Mouse (Mus musculus) layer of hippocampus, adult 8-10 months (tissue): ENCODE results near the gene Becn1. TPM values are rescaled to one million over a fixed set of nuclear protein-coding genes. Genes with fewer than 3 reads are reported as not detected.

Experiments
- DNase-seq, 2 experiments: peaks; one replicate each; pipeline ENCODE4 v3.0.0; 2022; ENCODE audit warnings: low spot score in 2 of 2
- total RNA-seq, 4 experiments: library from RNA; stranded (reverse); gene quantifications; 2 replicates each; pipeline ENCODE4 v1.2.4; 2022

The Becn1 gene
- total RNA-seq, 4 experiments from 2014 or later = 167 to 224 (median 191) TPM

DNA sequence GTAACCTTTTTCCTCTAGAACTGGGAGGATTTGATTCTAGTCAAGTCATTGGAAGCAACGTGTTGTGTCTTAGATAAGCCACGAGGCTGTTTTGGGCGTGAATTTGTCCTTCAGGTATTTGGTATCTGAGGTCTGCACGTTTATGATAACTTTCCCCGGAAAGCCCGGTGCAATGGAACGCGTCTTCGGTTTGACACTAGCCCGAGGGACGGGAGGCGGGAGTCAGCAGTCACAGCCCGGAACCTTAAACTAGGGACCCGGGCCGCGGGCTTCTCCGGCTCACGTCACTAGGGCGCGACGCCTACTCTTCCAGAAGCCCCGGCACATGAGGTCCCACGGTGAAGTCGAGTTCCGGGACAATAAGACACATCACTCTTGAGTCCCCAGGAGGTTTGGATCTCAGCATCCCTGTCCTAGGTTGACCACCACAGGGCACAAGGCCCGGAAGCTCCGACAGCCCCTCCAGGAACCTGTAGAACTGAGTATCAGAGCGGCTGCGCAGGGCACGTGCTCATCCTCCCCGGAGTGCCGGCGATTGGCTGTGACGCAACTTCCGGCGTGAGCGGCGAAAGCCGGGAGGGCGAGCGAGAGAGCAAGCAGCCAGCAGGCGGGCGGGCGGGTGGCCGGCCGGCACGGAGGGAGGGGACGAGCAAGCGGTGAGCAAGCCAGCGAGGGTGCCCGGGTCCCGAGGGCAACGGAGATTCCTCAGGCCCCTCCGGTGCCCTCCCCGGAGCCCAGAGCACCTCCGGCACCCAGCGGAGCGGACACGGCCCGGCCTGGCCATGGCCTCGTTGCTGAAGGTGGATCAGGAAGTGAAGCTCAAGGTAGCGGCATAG, 13.8 kb upstream of the Becn1 start, which contains the start of gene Psme3:
Psme3 (plus strand) TSS at position 549 of the 836 bp plus-strand sequence.
- peak; percentile 89 to 94 for DNase-seq

DNA sequence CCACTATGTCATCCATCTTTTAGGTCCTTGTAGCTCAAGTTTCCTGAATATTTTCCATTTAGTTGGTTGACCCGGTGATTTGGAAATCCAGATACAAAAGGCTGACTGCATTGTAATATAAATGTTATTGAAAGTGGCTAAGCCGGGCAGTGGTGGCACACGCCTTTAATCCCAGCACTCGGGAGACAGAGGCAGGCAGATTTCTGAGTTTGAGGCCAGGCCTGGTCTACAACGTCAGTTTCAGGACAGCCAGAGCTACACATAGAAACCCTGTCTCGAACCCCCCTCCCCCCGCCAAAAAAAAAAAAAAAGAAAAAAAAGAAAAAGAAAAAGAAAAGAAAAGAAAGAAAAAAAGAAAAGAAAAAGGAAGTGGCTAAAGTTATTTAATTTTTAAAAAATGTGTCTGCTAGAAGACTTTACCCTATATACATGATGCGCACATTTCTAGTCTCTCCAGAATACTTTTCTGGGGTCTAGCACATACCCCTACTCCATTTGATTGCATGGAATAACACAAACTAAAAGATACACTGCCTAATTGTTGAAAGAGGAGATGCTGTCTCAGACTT, 13.1 kb upstream of the Becn1 start:
- DNase-seq = no peak

DNA sequence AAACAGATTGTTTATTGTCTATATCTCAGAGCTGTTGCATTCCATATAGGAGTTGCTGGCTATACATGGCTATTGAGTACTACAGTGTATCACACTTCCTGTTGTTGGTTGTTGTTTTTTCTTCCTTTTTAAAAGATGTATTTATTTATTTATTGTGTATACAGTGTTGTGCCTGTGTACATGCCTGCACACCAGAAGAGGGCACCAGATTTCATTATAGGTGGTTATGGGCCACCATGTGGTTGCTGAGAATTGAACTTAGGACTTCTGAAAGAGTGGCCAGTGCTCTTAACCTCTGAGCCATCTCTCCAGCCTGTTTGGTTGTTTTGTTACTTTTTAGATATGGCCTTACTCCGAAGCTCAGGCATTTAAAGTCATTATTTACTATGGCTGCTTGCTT, 12.5 kb upstream of the Becn1 start:
- DNase-seq = no peak

DNA sequence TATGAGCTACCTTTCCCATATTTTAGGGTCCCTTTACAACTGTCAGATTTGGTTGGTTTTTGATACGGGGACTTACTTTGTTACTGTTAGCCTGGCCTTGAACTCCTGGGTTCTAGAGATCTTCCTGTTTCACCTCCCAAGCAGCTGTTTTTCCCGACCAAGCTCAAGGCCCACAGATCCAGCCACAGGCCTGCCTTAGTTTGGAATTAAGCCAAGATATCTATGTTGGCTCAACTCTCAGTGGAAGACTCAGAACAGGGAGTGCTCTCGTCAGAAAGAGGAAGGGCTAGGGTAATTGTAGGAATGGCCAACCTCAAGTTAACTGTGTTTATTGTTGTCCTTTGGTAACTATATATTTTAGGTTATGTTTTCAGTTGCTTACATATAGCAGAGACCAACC, 10.1 kb upstream of the Becn1 start:
- DNase-seq = no peak

DNA sequence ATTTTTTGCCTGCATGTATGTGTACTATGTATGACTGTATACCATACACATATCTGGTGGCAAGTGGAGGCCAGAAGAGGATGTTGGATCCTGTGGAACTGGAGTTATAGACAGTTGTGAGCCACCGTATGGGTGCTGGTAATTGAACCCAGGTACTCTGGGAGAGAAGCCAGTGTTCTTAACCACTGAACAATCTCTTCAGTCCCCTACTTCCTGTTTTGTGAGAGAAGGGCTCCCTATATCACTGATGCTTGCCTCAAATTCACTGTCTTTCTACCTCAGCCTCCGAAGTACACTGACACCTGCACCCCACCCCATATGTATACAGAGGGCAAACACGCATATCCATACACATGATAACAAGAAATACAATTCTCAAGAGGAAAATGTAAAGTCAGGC, 9.0 kb upstream of the Becn1 start:
- no peak for DNase-seq

DNA sequence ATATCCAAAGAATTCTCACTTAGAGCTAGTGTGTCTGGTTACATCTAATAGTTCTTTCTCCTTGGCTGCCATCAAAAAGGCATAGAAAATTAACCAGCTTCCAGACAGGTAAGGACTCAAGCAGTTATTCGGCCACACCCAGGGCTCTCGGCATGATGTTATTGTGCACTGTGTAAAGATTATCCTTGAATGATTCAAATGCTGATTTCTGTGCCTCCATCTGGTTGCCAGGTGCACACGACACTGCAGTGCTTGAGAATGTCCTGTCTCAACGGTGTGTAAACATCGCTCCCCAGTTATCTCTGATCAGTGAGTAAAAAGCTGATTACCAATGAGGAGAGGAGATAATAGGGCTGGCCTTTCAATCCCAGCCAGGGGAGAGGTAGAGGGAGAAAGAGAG, 5.7 kb upstream of the Becn1 start:
- DNase-seq = no peak

DNA sequence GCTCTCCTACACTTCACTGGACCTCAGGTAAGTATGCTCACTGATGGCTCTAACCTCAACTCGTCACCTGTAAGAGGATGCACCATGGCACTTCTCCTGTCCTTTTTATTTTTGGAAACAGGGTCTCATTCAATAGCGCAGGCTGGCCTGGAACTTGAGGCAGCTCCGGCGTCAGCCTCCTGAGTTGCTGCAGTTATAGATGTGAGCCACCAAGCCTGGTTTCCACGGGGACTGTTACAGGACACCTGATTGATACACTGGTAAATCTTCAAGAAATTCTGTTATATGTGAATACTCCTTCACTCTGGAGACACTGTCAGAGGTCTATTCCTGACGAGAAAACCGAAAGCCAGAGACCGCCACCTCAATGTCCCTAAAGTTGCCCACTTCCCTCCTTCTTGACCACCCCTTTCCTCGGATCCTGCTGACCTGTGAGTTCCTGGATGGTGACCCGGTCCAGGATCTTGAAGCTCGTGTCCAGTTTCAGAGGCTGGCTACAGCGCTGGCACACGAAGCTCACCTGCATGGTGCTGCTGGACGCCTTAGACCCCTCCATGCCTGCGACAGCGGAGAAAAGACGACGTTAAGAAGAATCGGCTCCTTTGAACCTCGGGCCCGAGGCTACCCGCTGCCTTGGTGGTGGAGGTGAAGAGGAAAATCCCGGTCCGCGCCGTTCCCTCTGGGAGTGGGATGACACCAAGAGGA, 635 bp downstream of the Becn1 start:
- DNase-seq = no peak

DNA sequence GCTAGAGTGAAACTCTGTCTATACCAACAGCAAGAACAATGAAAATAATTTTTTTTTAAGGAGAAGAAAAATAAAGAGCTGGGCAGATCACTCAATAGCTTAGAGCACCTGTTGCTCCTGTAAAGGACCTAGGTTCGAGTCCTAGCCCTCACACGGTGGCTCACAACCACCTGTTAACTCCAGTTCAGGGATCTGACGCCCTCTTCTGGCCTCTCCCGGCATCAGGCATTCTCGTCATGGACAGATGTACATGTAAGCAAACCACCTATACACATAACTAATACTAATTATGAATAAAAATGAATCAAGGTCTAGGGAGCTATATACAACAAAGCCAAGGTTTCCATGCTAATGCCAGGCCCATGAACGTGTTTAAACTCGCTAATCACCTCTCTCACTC, 1.2 kb downstream of the Becn1 start:
- no peak for DNase-seq

DNA sequence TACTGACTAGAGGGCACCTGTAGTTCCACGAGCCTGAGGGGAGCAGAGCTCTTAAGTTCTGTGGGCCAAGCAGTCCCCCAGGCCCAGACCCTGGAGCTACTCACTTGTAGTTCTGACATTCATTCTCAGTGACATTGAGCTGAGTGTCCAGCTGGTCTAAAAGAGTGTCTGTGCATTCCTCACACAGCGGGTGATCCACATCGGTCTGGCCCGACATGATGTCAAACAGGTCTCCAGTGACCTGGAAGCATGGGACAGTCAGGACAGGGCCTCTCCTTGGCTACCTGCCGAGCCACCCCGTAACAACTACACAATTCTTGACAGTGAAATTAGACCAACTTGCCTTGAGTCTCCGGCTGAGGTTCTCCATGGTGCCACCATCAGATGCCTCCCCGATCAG, 6.9 kb downstream of the Becn1 start:
- DNase-seq = no peak

DNA sequence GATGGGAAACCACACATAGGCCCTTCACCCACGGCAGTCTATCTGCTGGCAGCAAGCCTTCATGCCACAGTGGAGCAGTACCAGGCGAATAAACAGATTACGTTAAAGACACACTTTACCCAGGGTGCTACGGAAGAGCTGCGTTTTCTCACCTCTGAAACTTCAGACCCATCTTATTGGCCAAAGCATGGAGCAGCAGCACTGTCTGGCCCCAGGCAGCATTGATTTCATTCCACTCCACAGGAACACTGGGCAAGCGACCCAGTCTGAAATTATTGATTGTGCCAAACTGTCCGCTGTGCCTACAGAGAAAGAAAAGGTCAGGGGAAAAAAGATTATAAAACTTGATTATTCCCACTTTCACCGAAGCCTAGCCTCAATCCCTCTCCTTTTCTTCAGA, 10.9 kb downstream of the Becn1 start:
- DNase-seq = no peak

DNA sequence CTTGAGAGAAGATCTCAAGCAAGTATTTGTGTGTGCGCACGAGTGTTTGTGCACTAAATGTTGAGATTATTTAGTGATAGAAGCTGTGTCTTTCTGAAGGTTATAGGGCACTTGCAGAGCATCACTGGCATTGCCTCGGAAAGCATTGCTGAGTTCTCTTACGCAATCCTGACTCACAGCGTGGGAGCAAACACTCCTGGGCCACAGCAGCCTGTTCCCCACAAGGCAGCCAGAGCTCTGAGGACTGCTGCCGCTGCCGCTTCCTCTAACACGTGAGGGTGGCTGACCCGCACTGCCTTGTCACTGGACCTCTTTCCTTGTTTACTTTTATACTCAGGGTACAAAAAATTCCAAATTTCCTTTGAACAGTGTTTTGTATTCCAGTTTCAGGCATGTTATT, 14.8 kb downstream of the Becn1 start:
- peak in 1 of 2 experiments; percentile 28 for DNase-seq

DNA sequence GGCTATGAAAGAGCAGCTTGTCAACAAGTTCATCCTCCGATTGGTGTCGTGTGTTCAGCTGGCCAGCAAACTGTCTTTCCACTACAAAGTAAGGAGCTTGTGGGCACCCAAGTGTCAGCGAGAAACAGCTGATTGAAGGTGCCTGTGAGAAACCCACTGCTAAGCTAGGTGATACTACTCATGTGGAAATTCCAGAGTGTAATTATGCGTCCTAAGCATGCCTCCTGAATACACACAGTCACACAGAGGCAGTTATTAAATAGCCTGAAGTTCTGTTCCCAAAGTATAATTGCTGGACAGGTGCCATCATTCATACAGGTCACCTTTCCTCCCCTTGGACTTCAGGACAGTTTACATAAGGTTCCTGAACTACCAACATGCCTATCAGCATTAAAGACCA, 18.3 kb downstream of the Becn1 start:
- no peak for DNase-seq

DNA sequence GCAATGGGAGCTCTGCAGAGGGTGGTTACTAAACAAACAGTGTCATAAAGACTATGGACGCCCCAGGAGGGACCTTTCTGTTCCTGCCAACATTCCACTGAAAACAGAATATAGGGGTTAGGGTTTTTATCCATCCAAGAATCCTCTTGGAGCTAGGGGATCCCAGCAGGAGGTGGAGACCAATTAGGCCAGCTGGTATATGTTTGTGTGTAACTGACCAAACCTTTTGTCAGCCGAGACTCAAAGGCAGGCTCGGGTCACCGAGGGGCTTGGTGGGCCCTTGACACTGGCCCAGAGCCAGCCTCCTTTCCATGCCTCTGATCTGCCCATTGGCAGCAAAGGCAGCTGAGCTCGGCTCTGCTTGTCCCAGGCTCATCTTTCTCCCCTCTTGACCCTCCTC, 19.2 kb downstream of the Becn1 start:
- DNase-seq = no peak

DNA sequence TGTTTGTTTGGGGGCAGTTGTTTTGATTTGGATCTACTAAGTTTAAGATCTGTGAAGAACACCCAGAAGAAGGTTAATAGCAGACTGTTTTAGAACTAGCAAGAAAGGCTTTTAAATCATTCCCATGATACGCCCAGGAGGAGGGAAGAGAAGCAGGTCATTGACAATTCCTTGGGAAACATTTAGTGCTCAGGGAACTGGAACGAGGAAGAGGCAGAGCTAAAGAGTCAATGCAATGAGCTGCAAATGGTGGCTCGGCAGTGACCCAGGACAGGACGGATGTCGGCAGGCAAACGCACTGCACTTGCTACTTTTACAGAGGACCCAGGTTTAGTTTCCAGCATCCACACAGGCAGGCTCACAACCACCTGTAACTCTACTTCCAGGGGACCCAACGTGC, 21.2 kb downstream of the Becn1 start:
- no peak for DNase-seq

DNA sequence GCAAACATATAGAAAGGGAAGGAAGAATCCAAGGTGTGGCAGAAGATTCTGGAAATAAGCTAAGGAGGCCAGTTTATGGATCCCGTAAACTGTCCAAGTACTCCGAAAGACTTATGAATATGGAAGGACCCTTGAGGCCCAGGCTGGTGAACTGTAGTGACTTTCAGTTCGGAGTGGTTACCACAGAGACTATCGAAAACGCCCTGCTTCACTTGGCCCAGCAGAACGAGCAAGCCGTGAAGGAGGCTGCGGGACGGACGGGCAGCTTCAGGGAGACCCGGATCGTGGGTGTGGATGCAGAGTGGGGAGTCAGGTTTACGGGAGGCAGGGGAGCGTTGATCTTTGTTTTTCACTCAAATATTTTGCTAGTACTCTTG, 22.9 kb downstream of the Becn1 start:
- no peak for DNase-seq

DNA sequence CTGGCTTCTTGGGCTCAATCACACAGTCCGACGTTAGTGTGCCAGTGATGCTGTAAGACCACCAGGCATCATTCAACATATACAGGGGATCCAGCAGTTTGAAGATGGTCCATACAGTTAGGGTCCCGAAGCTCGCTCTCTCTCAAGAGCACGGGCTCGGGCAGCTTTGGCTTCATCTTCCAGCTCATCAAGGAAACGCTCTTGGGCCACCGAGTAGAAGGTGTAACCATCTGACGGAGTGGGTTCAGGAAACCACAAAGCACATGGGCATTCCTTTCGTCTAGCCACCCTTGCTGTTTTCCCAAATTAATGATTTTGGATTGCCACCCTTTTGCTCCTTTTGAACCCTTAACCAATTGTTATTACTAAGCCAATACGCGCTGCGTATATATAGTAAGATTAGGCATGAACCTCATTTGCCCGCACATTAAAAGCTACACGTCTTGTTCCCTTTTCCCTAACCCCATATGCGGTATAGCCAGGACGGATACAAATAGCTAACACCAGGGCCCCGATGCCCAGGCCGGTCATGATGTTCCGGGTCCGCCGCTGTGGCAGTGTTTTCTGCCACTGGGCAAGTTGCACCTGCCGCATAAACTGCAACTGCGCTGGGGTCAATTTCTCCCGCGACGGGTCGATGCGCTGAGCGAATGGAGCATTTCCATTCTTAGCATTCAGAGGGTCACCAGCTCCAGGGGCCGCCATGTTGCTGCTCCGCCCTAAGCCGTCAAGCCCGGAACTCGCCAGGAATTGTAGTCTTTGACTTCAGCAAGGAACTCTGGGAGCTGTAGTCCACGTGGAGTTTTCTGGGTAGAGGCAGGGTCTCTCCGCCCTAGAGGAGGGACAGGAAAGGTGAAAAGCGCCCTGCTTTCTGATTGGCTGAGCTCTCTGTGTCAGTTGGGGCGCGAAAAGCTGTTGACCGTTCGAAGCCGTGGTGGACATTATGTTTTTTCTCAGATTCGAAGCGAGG, 23.6 kb downstream of the Becn1 start, which contains the start of the genes Cntd1 and Coa3:
Cntd1 (plus strand) TSS at position 790 of the 970 bp plus-strand sequence.
Coa3 (minus strand) TSS at position 892 of the 970 bp plus-strand sequence.
- peak; percentile 78 to 82 for DNase-seq

DNA sequence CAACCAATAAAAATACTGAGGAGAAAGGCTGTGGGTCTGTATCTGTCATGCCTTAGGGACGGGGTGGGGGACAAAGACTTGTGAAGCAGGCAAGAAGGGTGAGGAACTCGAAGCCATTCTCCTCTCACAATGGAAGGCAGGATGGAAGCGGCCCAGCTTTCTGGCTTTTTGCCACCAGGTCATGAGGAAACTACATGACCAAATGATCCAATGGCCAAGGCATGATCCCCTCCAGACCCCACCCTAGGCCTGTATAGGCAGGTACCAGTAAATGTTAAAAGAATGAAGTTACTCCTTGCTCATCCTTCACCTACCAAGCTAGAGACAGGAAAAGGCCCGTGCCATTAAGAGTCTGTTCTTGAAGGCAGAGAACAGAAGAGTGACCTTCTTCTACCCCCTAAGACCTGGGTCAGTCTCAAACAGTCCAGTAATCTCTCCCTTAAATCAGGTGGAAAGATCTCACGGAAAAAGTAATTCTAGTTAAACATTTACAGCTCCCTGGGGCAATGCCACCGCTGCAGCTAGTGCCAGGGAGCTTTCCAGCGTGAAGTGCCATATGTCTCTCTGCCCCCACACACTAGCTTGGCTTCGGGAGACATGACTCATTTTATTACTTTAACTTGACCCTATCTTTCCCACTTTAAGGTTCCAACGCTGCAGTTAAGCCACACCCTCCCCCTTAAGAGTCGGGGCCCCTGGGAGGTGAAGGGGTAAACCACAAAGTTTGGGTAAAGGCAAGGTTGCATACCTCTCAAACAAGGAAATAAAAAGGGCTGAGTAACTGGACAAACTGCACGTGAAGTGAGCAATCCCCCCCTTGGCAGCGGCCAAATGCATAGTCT, 24.5 kb downstream of the Becn1 start:
- DNase-seq = peak in 1 of 2 experiments; percentile 36

DNA sequence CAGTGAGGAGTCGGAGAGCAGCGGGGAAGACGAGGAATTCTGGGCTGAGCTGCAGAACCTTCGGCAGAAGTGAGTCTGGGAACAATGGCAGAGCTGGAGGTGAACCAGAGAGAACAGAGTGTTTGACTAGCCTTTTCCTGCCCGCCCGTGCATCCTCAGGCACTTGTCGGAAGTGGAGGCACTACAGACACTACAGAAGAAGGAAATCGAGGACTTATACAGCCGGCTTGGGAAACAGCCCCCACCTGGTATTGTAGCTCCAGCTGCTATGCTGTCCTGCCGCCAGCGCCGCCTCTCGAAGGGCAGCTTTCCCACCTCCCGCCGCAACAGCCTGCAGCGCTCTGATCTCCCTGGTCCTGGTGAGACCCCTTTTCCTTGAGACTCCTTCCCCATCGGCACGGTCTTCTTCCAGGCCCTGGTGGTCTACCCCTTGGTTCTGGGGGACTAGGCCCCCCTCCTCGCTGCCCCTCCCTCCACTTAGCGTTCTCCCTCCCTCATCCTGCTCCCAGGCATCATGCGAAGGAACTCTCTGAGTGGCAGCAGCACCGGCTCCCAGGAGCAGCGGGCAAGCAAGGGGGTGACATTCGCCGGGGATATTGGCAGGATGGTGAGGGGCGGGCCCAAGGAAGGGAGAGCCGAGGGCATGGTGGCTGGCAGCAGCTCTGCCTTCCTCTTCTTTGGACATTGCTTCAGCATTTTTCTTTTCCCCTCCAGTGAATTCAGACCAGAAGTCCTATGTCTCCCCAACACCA, 25.6 kb downstream of the Becn1 start:
- DNase-seq = no peak

DNA sequence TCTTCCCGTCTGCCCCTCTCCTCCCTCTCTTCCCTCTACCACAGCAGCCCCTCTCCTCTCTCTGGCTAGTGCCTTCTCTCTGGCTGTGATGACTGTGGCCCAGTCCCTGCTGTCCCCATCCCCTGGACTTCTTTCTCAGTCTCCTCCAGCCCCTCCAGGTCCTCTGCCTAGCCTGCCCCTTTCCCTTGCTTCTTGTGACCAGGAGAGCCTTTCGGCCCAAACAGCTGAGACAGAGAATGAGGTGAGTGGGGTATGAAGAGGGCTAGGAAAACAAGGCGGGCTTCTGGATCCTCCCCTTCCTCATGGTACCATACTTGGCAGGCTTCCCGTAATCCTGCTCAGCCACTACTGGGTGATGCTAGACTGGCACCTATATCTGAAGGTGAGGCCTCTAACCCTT, 26.8 kb downstream of the Becn1 start:
- DNase-seq = no peak

DNA sequence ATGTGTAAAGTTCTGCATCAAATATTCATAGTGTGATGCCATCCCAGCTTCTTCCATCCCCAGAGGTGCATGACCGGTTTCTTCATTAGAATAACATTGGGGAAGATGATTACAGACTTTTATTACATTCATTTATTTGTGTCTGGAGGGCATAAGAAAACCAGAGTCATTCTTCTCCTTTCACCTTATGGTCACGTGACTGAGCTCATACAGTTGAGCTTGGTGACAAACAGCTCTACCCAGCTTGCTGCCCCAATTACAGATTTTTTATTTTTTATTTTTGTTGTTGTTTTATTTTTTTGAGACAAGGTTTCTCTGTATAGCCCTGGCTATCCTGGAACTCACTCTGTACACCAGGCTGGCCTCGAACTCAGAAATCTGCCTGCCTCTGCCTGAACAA, 29.6 kb downstream of the Becn1 start:
- no peak for DNase-seq
